Mouse (Mus musculus): ENCODE data around the gene Sppl3. TPM values are rescaled to one million over a fixed set of nuclear protein-coding genes. Genes with fewer than 3 reads are reported as not detected.

Sppl3 gene
- total RNA-seq, 1 experiment, result 56.1 TPM

- TF ChIP-seq ZC3H11A (IDR thresholded peaks at IDR 0.05; ENCODE audit: borderline replicate concordance, low read depth, low read length) (no peak), ZNF384 (IDR thresholded peaks at IDR 0.05; ENCODE audit: low read depth, low read length) (no peak), CHD2 (IDR thresholded peaks at IDR 0.05; ENCODE audit: low read depth, low read length) (no peak), HCFC1 (IDR thresholded peaks at IDR 0.05; ENCODE audit: borderline replicate concordance, insufficient read depth, low read length) (no peak), MAFK (IDR thresholded peaks at IDR 0.05; ENCODE audit: insufficient read depth, low read depth, low read length) (no peak)
- Histone ChIP-seq H3K4me3 (ENCODE audit: insufficient read depth in 1 of 2, low read depth in 1 of 2, low read length in 2 of 2, poor library complexity in 1 of 2, severe bottlenecking in 1 of 2) (no peak overlapping the region), H3K27ac (ENCODE audit: insufficient read depth, low read depth, low read length, poor library complexity, severe bottlenecking) (no peak overlapping the region), H3K4me1 (ENCODE audit: control insufficient read depth in 2 of 2, insufficient read depth in 2 of 2, low read length in 2 of 2, poor library complexity in 1 of 2) (peaks cover under 1 to 4% of the 10 kb centered on the region in 2 experiments; a peak in 2 of 4 replicates), H3K9me3 (ENCODE audit: control insufficient read depth, insufficient read depth, low read depth, low read length) (no peaks in the 10 kb centered on the region), H3K36me3 (ENCODE audit: control insufficient read depth, insufficient read depth, low read length, poor library complexity, severe bottlenecking) (peaks cover 18% of the 10 kb centered on the region; the same call in 1 of the 2 replicates), H3K9ac (ENCODE audit: insufficient read depth, low read depth, low read length, poor library complexity, severe bottlenecking) (no peak overlapping the region)
- in situ Hi-C loops (cut with MboI; ENCODE audit: low sequenced_read_pairs in 2 of 2, unreplicated experiment in 2 of 2), result no loop called here
- DNase-seq (ENCODE audit: low read depth, low spot score), result no peak
These were observed 121.5 kb downstream of the Sppl3 start for GRCm38 (mm10) chr5:115132465-115132864.

GRCm38 (mm10) chr5:115133358-115134066, 122.6 kb downstream of the Sppl3 start:
- Histone ChIP-seq H3K4me1 (ENCODE audit: control insufficient read depth in 2 of 2, insufficient read depth in 2 of 2, low read length in 2 of 2, poor library complexity in 1 of 2) (peaks cover 0 to 4% of the 10 kb centered on the region in 2 experiments; a peak in 2 of 4 replicates), H3K9me3 (ENCODE audit: control insufficient read depth, insufficient read depth, low read depth, low read length) (no peaks in the 10 kb centered on the region), H3K36me3 (ENCODE audit: control insufficient read depth, insufficient read depth, low read length, poor library complexity, severe bottlenecking) (peaks cover 11% of the 10 kb centered on the region; the same call in 1 of the 2 replicates), H3K4me3 (ENCODE audit: insufficient read depth in 1 of 2, low read depth in 1 of 2, low read length in 2 of 2, poor library complexity in 1 of 2, severe bottlenecking in 1 of 2) (peak overlapping the region; percentile 80 to 99), H3K27ac (ENCODE audit: insufficient read depth, low read depth, low read length, poor library complexity, severe bottlenecking) (no peak overlapping the region), H3K9ac (ENCODE audit: insufficient read depth, low read depth, low read length, poor library complexity, severe bottlenecking) (peak overlapping the region; percentile 62)
- DNase-seq (ENCODE audit: low read depth, low spot score), result no peak
- TF ChIP-seq ZC3H11A (IDR thresholded peaks at IDR 0.05; ENCODE audit: borderline replicate concordance, low read depth, low read length), result no peak
- TF ChIP-seq MAFK (IDR thresholded peaks at IDR 0.05; ENCODE audit: insufficient read depth, low read depth, low read length), result no peak
- no peak for TF ChIP-seq ZNF384 (IDR thresholded peaks at IDR 0.05; ENCODE audit: low read depth, low read length)
- no peak for TF ChIP-seq HCFC1 (IDR thresholded peaks at IDR 0.05; ENCODE audit: borderline replicate concordance, insufficient read depth, low read length)
- TF ChIP-seq CHD2 (IDR thresholded peaks at IDR 0.05; ENCODE audit: low read depth, low read length), result no peak
- in situ Hi-C loops (cut with MboI; ENCODE audit: low sequenced_read_pairs in 2 of 2, unreplicated experiment in 2 of 2), result no loop called here

GRCm38 (mm10) chr5:115134234-115135165, 123.6 kb downstream of the Sppl3 start, which contains the start of gene Unc119b:
TSS of gene Unc119b (minus strand) at chr5:115134975.
- Histone ChIP-seq H3K4me3 (ENCODE audit: insufficient read depth in 1 of 2, low read depth in 1 of 2, low read length in 2 of 2, poor library complexity in 1 of 2, severe bottlenecking in 1 of 2) (peak within 1 kb of the TSS; percentile 80 to 99), H3K36me3 (ENCODE audit: control insufficient read depth, insufficient read depth, low read length, poor library complexity, severe bottlenecking) (peaks cover 8% of the 10 kb centered on the region; the same call in 1 of the 2 replicates), H3K4me1 (ENCODE audit: control insufficient read depth in 2 of 2, insufficient read depth in 2 of 2, low read length in 2 of 2, poor library complexity in 1 of 2) (peaks cover 0 to 4% of the 10 kb centered on the region in 2 experiments; a peak in 2 of 4 replicates), H3K27ac (ENCODE audit: insufficient read depth, low read depth, low read length, poor library complexity, severe bottlenecking) (no peak within 1 kb of the TSS), H3K9me3 (ENCODE audit: control insufficient read depth, insufficient read depth, low read depth, low read length) (no peaks in the 10 kb centered on the region), H3K9ac (ENCODE audit: insufficient read depth, low read depth, low read length, poor library complexity, severe bottlenecking) (peak within 1 kb of the TSS; percentile 98)
- TF ChIP-seq MAFK (IDR thresholded peaks at IDR 0.05; ENCODE audit: insufficient read depth, low read depth, low read length), result no peak
- TF ChIP-seq CHD2 (IDR thresholded peaks at IDR 0.05; ENCODE audit: low read depth, low read length), result peak; percentile 34; the same call in 1 of the 2 replicates
- peak; percentile 52; the same call in 1 of the 2 replicates for TF ChIP-seq HCFC1 (IDR thresholded peaks at IDR 0.05; ENCODE audit: borderline replicate concordance, insufficient read depth, low read length)
- TF ChIP-seq ZNF384 (IDR thresholded peaks at IDR 0.05; ENCODE audit: low read depth, low read length), result no peak
- in situ Hi-C loops (cut with MboI; ENCODE audit: low sequenced_read_pairs in 2 of 2, unreplicated experiment in 2 of 2), result no loop called here
- peak; percentile 86 for DNase-seq (ENCODE audit: low read depth, low spot score)

GRCm38 (mm10) chr5:115139124-115139523, 128.2 kb downstream of the Sppl3 start:
- H3K9ac ChIP-seq (ENCODE audit: insufficient read depth, low read depth, low read length, poor library complexity, severe bottlenecking), result no peak overlapping the region
- H3K27ac ChIP-seq (ENCODE audit: insufficient read depth, low read depth, low read length, poor library complexity, severe bottlenecking), result no peak overlapping the region
- no peak for TF ChIP-seq ZNF384 (IDR thresholded peaks at IDR 0.05; ENCODE audit: low read depth, low read length)
- no peak for TF ChIP-seq ZC3H11A (IDR thresholded peaks at IDR 0.05; ENCODE audit: borderline replicate concordance, low read depth, low read length)
- no peak for TF ChIP-seq MAFK (IDR thresholded peaks at IDR 0.05; ENCODE audit: insufficient read depth, low read depth, low read length)
- no peak for TF ChIP-seq CHD2 (IDR thresholded peaks at IDR 0.05; ENCODE audit: low read depth, low read length)
- TF ChIP-seq HCFC1 (IDR thresholded peaks at IDR 0.05; ENCODE audit: borderline replicate concordance, insufficient read depth, low read length), result no peak
- H3K4me1 ChIP-seq (ENCODE audit: control insufficient read depth in 2 of 2, insufficient read depth in 2 of 2, low read length in 2 of 2, poor library complexity in 1 of 2), result peaks cover 3 to 18% of the 10 kb centered on the region in 2 experiments; a peak in 3 of 4 replicates
- no peak overlapping the region for H3K4me3 ChIP-seq (ENCODE audit: insufficient read depth in 1 of 2, low read depth in 1 of 2, low read length in 2 of 2, poor library complexity in 1 of 2, severe bottlenecking in 1 of 2)
- no peaks in the 10 kb centered on the region for H3K36me3 ChIP-seq (ENCODE audit: control insufficient read depth, insufficient read depth, low read length, poor library complexity, severe bottlenecking)
- H3K9me3 ChIP-seq (ENCODE audit: control insufficient read depth, insufficient read depth, low read depth, low read length), result no peaks in the 10 kb centered on the region
- in situ Hi-C loops (cut with MboI; ENCODE audit: low sequenced_read_pairs in 2 of 2, unreplicated experiment in 2 of 2), result no loop called here
- DNase-seq (ENCODE audit: low read depth, low spot score), result no peak
